Mouse (Mus musculus) thymus, adult 2 months (tissue): ENCODE data around the gene Gm17428.

ENCODE experiments used
- CTCF ChIP-seq: fragments of 200-500 bp; IDR thresholded peaks from 2 replicates; pipeline ENCODE4 v1.5.1; 2012; ENCODE audit warnings: mild to moderate bottlenecking, control low read depth, low read length, moderate library complexity, borderline replicate concordance; ENCODE audit not compliant: control insufficient read depth, poor library complexity, insufficient read depth; ENCODE audit errors: extremely low read depth
- POLR2A ChIP-seq: fragments of 200-500 bp; IDR thresholded peaks from 2 replicates; pipeline ENCODE4 v1.6.1; 2012; ENCODE audit warnings: mild to moderate bottlenecking, low read length, control low read depth, moderate library complexity; ENCODE audit not compliant: control insufficient read depth, poor library complexity, insufficient read depth; ENCODE audit errors: extremely low read depth

DNA sequence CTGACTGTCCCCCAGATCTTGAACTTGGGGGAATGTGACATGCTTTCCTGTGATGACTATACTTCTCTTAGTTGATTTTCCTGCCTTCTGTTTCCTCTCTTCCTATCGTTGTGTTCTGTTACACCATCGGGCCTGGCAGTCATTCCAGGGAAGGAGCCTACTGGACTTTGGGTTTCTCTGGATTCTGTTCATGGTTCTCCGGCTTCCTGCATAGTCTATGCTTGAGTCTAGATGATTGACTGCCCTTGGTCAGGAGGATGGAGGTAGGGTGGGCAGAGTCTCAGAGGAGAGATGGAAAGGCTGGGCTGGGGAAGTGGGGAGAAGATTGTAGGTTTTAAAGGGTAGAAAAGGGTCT, 36.6 kb upstream of the Gm17428 start:
- TF ChIP-seq POLR2A (no peak), CTCF (no peak)
